Mouse (Mus musculus): Measurements from ENCODE around the gene Prkx.

DNA sequence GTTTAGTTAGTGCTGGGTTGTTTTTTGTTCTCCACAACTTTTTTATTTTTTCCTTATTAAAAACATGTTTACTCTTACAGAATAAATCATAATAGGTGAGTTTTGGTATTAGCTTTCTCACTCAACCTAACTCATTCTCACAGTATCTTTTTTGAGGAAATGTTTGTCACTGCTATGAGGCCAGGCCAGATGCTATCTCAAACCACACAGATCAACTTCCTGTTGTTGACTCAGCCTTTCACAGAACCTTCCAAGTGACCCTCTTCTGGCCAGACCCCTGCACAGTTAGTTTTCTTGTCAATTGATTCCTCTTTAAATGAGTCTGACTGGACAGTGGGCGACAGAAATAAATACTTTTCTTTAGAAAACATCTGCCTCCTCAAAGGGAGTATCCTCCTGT, 5.5 kb upstream of the Prkx start:
- no peak for TF ChIP-seq GATA1 (IDR thresholded peaks at IDR 0.05; ENCODE audit: borderline replicate concordance, low read length)
- TF ChIP-seq FLI1 (IDR thresholded peaks at IDR 0.05; ENCODE audit: low read length) = no peak
